Mouse (Mus musculus) liver, adult 2 months (tissue): ENCODE results near the gene Aaas. TPM values are rescaled to one million over a fixed set of nuclear protein-coding genes. Genes with fewer than 3 reads are reported as not detected.

ENCODE experiments used
- DNase-seq: peaks from one replicate; pipeline ENCODE4 v3.0.0-alpha.2; 2011; ENCODE audit warnings: low read depth, low spot score; ENCODE audit errors: extremely low read depth
- H3K27ac ChIP-seq: fragments of 200-500 bp; replicated peaks from 2 replicates; pipeline ENCODE4 v1.5.1; 2012; ENCODE audit warnings: low read depth, mild to moderate bottlenecking, control low read depth, inconsistent platforms, low read length; ENCODE audit not compliant: insufficient read depth
- H3K27me3 ChIP-seq: fragments of 200-500 bp; 2 replicates; pipeline ENCODE4 v1.6.1; 2012; ENCODE audit warnings: mild to moderate bottlenecking, moderate library complexity, low read length, inconsistent platforms; ENCODE audit not compliant: control insufficient read depth, insufficient read depth
- H3K36me3 ChIP-seq: fragments of 200-500 bp; 2 replicates; pipeline ENCODE4 v1.6.1; 2012; ENCODE audit warnings: low read length, inconsistent platforms; ENCODE audit not compliant: control insufficient read depth, insufficient read depth
- H3K4me1 ChIP-seq: fragments of 200-500 bp; 2 replicates; pipeline ENCODE4 v1.6.1; 2011; ENCODE audit warnings: low read length; ENCODE audit not compliant: control insufficient read depth, insufficient read depth
- H3K4me3 ChIP-seq: fragments of 200-500 bp; 2 replicates; pipeline ENCODE4 v1.5.1; 2011; ENCODE audit warnings: low read depth, mild to moderate bottlenecking, control low read depth, low read length, moderate library complexity; ENCODE audit not compliant: insufficient read depth
- H3K79me2 ChIP-seq: fragments of 200-500 bp; 2 replicates; pipeline ENCODE4 v1.6.1; 2012; ENCODE audit warnings: inconsistent platforms, mild to moderate bottlenecking, low read length, moderate library complexity; ENCODE audit not compliant: control insufficient read depth, insufficient read depth
- H3K9ac ChIP-seq: fragments of 200-500 bp; 2 replicates; pipeline ENCODE4 v1.6.1; 2012; ENCODE audit warnings: low read depth, mild to moderate bottlenecking, control low read depth, inconsistent platforms, low read length
- CTCF ChIP-seq: fragments of 200-500 bp; IDR thresholded peaks from 2 replicates; pipeline ENCODE4 v1.5.1; 2011; ENCODE audit warnings: low read depth, low read length, control low read depth
- POLR2A ChIP-seq: fragments of 200-500 bp; IDR thresholded peaks from 2 replicates; pipeline ENCODE4 v1.6.1; 2011; ENCODE audit warnings: low read length, control low read depth; ENCODE audit not compliant: insufficient read depth; ENCODE audit errors: extremely low read depth
- WGBS: fragments of 180-500 bp; shearing (Covaris S2); methylation state at CpG from one replicate; pipeline ENCODE4 v1.1.7; 2018; 5-methylcytosine and 5-hydroxymethylcytosine counted together
- polyA plus RNA-seq: library from polyadenylated mRNA; depleted of rRNA; stranded (reverse); fragments of >200 nt; gene quantifications from 2 replicates; pipeline ENCODE4 v1.2.3, GENCODE M21; 2012
- total RNA-seq: library from RNA; depleted of rRNA; stranded (reverse); fragments of >200 nt; gene quantifications from 2 replicates; pipeline ENCODE4 v1.2.3, GENCODE M21; 2014

The Aaas gene
- total and polyA plus RNA-seq, 2 experiments = 4.0 to 24.0 TPM

GRCm38 (mm10) chr15:102392520-102392919 lies 41.9 kb upstream of the Aaas start:
- Histone ChIP-seq H3K36me3 (no peaks in the 10 kb centered on the region), H3K79me2 (no peaks in the 10 kb centered on the region), H3K4me3 (no peak overlapping the region), H3K9ac (no peak overlapping the region), H3K27ac (peak overlapping the region; percentile 41), H3K4me1 (peaks cover 16% of the 10 kb centered on the region), H3K27me3 (no peaks in the 10 kb centered on the region)
- no peak for DNase-seq
- WGBS = 49% methylated on average over 2 of the region's 2 CpGs
- TF ChIP-seq CTCF (no peak), POLR2A (no peak)

DNA sequence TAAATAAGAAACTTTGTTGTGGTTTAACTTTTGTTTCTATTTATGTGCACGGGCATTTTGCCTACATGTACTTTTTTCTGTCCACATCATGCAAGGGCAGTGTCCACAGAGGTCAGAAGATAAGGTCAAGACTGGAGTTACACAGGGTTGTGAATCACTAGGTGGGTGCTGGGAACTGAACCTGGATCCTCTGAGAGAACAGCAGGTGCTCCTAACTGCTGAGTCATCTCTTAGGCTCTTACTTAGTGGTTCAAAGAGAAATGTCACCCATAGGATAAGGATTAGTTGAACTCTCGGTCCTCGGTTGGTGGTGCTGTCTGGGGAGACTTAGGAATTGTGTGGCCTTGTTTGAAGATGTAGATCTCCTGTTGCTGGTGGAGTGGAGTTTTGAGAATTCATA lies 38.4 kb upstream of the Aaas start:
- Histone ChIP-seq H3K4me3 (no peak overlapping the region), H3K27ac (no peak overlapping the region), H3K4me1 (0 out of 2 replicates have a peak, but pooled peaks cover 7% of the 10 kb centered on the region), H3K9ac (no peak overlapping the region), H3K79me2 (no peaks in the 10 kb centered on the region), H3K27me3 (no peaks in the 10 kb centered on the region), H3K36me3 (no peaks in the 10 kb centered on the region)
- WGBS = 77% methylated on average over 3 of the region's 3 CpGs
- no peak for DNase-seq
- TF ChIP-seq CTCF = no peak
- TF ChIP-seq POLR2A = no peak

DNA sequence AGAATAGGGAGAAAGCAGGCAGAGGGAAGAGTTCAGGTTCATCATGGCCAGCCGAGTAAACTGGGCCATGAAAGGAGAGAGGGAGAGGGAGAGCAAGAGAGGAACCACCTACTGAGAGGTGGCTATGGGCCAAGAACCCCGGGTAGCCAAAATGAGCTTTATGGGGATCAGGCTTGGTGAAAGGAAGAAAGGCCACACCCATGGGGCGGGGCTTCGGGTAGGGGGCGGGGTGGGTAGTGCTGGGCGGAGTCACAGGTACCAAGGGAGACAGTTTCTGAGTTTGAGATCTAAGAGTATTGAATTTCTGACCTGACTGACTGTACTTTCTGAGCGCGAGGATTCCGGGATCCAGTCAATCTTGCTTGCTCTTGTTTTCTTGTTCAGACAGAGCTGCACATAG lies 36.1 kb upstream of the Aaas start:
- Histone ChIP-seq H3K4me3 (no peak overlapping the region), H3K9ac (no peak overlapping the region), H3K4me1 (0 out of 2 replicates have a peak, but pooled peaks cover 6% of the 10 kb centered on the region), H3K27me3 (no peaks in the 10 kb centered on the region), H3K36me3 (no peaks in the 10 kb centered on the region), H3K79me2 (no peaks in the 10 kb centered on the region), H3K27ac (no peak overlapping the region)
- TF ChIP-seq CTCF (no peak), POLR2A (no peak)
- WGBS = 46% methylated on average over 9 of the region's 9 CpGs
- DNase-seq = peak; percentile 31

DNA sequence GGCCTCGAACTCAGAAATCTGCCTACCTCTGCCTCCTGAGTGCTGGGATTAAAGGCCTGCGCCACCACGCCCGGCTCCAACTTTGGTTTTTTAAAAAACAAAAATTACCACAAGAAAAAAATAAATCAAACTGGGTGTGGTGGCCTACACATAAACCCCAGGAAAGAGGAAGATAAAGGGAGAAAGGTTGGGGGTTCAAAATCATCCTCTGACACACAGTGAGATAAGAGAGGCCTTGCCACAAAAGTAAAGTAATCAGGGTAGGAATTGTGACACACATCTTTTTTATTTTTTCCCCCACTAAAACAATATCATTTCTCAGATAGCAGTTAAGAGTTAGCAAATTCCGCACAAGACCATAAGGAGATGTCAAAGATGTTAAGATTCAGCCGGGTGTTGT lies 33.1 kb upstream of the Aaas start:
- WGBS = 96% methylated on average over 6 of the region's 6 CpGs
- Histone ChIP-seq H3K36me3 (no peaks in the 10 kb centered on the region), H3K4me1 (0 out of 2 replicates have a peak, but pooled peaks cover 6% of the 10 kb centered on the region), H3K27ac (no peak overlapping the region), H3K9ac (no peak overlapping the region), H3K27me3 (no peaks in the 10 kb centered on the region), H3K79me2 (no peaks in the 10 kb centered on the region), H3K4me3 (no peak overlapping the region)
- no peak for TF ChIP-seq CTCF
- no peak for TF ChIP-seq POLR2A
- no peak for DNase-seq

- no peaks in the 10 kb centered on the region for H3K79me2 ChIP-seq
- H3K27ac ChIP-seq = no peak overlapping the region
- H3K4me1 ChIP-seq = 0 out of 2 replicates have a peak, but pooled peaks cover 3% of the 10 kb centered on the region
- no peak for TF ChIP-seq POLR2A
- TF ChIP-seq CTCF = peak; percentile 96
- peak; percentile 60 for DNase-seq
- no peaks in the 10 kb centered on the region for H3K36me3 ChIP-seq
- H3K9ac ChIP-seq = no peak overlapping the region
- no peak overlapping the region for H3K4me3 ChIP-seq
- H3K27me3 ChIP-seq = no peaks in the 10 kb centered on the region
- WGBS = 1% methylated on average over 7 of the region's 7 CpGs
These were observed 31.0 kb upstream of the Aaas start for GRCm38 (mm10) chr15:102381575-102381974.

GRCm38 (mm10) chr15:102377810-102378262 lies 27.3 kb upstream of the Aaas start:
- 38% methylated on average over 10 of the region's 10 CpGs for WGBS
- peak; percentile 15 for DNase-seq
- Histone ChIP-seq H3K9ac (no peak overlapping the region), H3K4me3 (no peak overlapping the region), H3K27ac (peak overlapping the region; percentile 45), H3K27me3 (no peaks in the 10 kb centered on the region), H3K36me3 (no peaks in the 10 kb centered on the region), H3K4me1 (peaks cover 7% of the 10 kb centered on the region; the same call in 1 of the 2 replicates), H3K79me2 (no peaks in the 10 kb centered on the region)
- no peak for TF ChIP-seq POLR2A
- TF ChIP-seq CTCF = no peak
